Mouse (Mus musculus) cerebellum, postnatal 25 days (tissue): ENCODE results near the gene Rxfp1.

Experiments used
- DNase-seq, 2 experiments: peaks; one replicate each; pipeline ENCODE4 v3.0.0; 2021; ENCODE audit warnings: mixed read lengths in 2 of 2

Gene Rxfp1

GRCm38 (mm10) chr3:79670556-79670955, 67.1 kb downstream of the Rxfp1 start:
- no peak for DNase-seq

- peak; percentile 17 to 66 for DNase-seq
Observed at GRCm38 (mm10) chr3:79664787-79665408, 72.8 kb downstream of the Rxfp1 start.

GRCm38 (mm10) chr3:79656682-79657081, 81.0 kb downstream of the Rxfp1 start:
- no peak for DNase-seq

GRCm38 (mm10) chr3:79652129-79652528, 85.6 kb downstream of the Rxfp1 start:
- DNase-seq: no peak

- DNase-seq: peak; percentile 86 to 92
Observed at GRCm38 (mm10) chr3:79629416-79629730, 108.3 kb downstream of the Rxfp1 start, which contains the start of gene Etfdh. Gene Etfdh, minus strand, starts transcription at chr3:79629500.

- peak; percentile 95 to 96 for DNase-seq
Observed at GRCm38 (mm10) chr3:79628561-79629415, 108.9 kb downstream of the Rxfp1 start, which contains the start of gene 4930579G24Rik. Gene 4930579G24Rik, plus strand, starts transcription at chr3:79629079.

DNA sequence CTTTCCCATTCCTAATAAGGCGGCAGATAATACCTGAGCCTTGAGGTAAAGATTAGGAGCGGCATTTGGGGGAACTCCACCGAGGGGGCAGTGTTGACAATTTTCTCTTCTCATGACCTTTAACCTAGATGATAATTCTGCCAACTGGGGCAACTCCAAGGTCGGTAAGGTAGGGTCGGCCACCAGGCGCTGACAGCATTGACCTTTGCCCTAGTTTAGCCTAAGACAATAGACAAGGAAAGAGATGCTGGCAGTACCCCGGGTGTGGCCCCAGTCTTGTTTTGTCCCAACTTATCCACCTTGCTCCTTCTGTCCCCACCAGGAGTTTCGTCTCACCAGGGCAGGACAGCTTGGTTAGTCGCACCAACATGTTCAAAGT, 109.5 kb downstream of the Rxfp1 start:
- DNase-seq: no peak

DNA sequence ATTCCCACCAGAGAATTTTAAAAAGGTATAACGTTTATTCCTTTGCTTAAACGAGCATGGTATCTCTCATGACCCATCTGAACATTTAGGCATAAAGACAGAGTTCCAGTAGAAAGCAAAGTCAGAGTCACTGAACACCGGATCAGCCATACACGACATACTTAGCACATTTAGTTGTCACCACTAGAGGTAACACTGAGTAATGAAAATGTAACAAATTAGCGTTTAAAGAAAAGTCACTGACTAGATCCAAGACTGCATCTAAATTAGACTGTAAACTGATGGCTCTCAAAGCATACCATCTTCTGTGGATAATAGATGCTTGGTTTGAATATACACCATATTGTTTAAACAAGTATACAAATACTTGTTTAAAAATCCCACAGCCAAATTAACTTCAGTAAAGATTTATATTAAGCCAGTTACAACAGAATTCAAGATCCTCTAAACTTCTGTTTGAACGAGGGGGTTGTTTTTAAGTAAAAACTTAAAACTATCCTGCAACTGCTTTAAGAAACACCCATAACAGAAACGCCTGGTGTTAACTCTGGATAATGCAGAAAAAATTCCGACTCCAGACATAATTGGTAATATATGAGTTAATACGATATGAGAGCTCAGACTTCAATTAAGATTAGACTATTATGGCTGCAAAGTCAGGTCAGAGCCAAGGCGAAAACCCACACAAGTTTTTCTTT, 110.0 kb downstream of the Rxfp1 start:
- no peak for DNase-seq

- DNase-seq: no peak
Observed at GRCm38 (mm10) chr3:79609886-79610285, 127.8 kb downstream of the Rxfp1 start.

DNA sequence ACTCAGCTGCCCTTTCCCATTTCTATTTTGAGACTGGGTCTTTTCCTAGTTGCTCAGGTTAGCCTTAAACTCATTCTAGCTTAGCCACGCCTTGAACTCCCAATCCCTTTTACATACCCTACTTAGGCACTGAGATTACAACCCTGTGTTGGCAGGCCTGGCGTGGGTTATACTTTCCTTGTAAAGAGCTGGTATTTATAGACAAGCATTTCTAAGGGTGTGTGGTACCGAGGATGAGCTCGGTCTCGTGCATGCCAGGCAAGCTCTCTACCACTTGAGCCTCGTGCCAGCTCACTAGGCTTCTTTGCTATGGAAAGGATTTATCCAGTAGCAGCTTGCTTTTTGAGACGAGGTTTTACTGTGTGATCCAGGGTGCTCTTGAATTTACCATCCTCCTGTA, 142.2 kb downstream of the Rxfp1 start:
- no peak for DNase-seq

DNA sequence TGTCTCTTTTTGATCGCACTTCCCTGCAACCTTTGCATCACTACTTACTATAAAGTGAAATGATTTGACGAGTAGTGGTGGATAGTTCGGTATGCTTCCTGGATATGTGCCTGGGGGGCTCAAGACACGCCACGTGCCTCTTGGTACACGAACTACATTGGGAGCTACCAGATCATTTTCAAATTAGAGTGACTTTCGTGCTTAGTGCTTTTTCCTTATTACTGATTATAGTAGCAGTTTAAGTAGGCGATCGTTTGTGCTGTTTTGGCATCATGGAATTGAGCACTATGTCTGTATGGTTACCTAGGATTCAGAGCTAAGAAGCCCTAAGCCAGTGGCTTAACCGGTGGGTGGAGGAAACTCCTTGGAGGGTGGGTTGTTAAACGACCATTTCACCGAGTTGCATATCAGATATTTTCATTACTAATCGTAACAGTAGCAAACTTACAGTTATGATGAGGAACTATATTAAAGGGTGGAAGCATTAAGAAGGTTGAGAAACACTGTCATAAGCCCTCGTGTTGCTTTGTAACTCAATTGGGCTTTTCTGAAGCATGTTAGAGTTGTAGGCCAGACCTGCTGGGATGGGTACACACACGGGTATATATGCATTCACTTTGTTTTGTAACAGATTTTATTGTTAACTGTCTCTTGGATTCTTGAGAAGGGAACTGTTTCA, 145.7 kb downstream of the Rxfp1 start:
- no peak for DNase-seq
